Mouse (Mus musculus) adrenal gland, adult (tissue): ENCODE data around the gene Gm20498.
"Not testable (repeated sequence)": the region's sequence is repeated elsewhere in the genome, so short reads cannot be mapped to it uniquely, and the experiment has no call there.

Experiments
- DNase-seq, 2 experiments: peaks; one replicate each; pipeline ENCODE4 v3.0.0; 2022 to 2023; ENCODE audit warnings: low spot score in 1 of 2; ENCODE audit not compliant: inconsistent age in 2 of 2

The Gm20498 gene

DNA sequence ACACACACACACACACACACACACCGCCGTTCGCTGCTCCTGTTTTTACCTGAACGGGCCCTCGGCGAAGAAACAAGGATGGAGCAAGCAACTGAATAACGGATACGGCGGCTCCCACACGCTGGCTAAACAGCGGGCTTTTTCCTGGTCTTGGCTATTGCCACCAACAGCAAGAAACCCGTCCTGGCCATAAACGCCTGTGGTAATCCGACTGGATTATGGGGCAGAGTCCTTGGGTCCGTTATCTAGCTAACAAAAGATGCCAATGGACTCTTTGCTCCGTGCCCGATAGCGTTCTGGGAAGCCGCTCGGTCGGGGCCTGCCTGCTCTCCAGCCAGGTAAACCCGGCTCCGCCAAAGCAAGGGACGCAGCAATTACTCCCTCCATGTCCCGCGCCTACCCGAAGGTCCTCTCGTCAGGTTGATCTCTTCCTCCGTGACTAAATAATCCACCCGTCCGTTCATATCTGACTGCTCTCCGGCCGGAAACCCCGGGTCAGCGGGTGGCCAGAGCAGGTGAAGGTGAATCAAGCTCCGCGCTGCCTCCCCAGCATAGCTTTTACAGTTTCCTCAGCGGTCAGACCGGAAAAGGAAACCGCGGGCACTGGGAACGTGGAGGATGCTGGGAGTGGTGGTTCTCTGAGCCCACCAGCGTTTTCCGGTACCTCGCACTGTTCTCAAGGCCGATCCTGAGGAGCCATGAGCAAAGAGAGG, at the start of gene Gm20498, which contains the start of gene Synj2bp:
Gm20498 (minus strand) TSS at position 590 of the 713 bp plus-strand sequence.
Synj2bp (minus strand) TSS at position 596 of the 713 bp plus-strand sequence.
- peak; percentile 88 to 96 for DNase-seq

GRCm38 (mm10) chr12:81568374-81568773, 35.7 kb upstream of the Gm20498 start, which contains the start of gene Adam21:
TSS of gene Adam21 (minus strand) at chr12:81568474.
- DNase-seq, result no peak

DNA sequence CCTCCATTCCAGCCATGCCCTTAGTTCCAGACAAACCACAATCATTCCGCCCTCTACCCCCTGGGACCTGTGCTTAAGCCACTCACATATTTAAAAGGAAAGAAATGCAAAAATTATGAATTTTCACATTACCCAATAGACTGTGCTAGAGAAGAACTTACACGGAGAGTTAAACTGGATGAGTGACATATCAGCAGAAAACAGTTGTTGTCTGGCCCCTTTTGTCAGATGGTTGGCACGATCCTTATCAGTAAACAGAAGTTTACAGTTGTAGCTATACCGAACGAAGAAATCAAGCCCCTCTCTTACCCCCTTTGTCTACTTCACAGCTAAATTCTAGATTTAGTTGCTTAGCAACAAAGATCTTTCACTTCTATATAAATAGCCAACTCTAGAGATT, 35.2 kb upstream of the Gm20498 start:
- DNase-seq, result no peak

DNA sequence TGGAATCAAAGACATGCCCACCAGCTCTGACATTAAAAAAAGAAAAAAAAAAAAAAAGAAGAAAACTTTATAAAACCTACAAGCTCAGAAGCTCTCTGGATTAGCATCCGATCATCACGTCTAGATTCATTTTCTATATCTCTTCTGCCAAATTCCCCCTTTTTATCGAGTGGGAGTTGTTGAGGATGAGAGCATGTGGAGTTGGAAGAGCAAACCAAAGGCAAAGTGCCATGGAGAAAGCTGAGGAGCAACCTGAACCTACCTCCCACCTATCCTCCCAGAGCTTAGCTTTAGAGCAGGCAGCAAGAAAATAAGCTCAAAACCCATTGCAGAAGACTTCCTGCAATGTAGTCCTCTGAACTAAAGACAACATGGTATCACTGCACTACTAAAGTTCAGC, 31.5 kb upstream of the Gm20498 start:
- DNase-seq, result no peak

DNA sequence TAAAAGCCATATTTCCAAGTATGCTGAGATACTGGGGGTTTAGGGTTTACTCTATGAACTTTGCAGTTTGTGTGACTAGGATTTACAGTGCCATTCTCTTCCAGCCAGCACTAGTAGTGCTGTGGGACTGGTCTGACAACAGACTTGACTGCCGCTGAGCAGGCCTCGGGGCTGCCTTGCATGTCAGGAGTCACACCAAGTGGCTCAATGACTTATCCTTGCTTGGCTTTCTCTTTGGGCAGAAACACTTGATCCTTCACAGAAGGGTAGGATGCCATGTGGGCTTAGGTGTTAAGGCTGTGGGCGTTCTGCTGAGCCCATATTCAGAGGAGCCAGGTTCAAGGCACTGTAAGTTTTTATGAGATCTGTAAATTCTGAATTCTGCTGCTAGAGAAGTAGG, 16.6 kb upstream of the Gm20498 start:
- no peak for DNase-seq

- DNase-seq, result no peak
Observed at GRCm38 (mm10) chr12:81547163-81547562, 14.5 kb upstream of the Gm20498 start.

DNA sequence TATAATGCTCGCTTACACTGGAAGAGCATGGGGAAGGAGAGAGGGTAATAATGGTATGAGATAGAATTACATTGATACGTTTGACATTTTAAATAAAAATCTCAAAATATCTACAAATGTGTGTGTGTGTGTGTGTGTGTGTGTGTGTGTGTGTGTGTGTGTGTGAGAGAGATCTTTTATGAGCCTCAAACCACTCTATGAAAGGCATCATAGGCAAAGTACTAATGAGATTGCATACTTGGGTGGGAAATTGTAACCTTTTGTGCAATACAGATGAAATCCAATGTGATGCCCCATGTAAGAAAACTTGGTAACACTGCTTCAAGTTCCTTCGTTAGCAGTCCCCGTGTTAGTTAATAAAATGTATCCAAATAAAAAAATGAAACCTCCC, 319 bp upstream of the Gm20498 start:
- DNase-seq, result no peak

DNA sequence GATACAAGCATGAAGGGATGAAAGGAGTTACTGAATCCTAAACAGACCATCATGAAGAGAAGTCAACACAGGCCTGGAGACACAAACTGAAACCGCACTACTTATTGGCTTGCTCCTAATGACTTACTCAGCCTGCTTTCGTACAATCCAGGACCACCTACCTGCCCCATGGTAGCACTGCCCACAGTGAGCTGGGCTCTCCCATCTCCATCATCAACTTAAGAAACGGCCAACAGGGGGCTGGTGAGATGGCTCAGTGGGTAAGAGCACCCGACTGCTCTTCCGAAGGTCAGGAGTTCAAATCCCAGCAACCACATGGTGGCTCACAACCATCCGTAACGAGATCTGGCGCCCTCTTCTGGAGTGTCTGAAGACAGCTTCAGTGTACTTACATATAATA, 2.1 kb downstream of the Gm20498 start:
- DNase-seq, result not testable (repeated sequence)

DNA sequence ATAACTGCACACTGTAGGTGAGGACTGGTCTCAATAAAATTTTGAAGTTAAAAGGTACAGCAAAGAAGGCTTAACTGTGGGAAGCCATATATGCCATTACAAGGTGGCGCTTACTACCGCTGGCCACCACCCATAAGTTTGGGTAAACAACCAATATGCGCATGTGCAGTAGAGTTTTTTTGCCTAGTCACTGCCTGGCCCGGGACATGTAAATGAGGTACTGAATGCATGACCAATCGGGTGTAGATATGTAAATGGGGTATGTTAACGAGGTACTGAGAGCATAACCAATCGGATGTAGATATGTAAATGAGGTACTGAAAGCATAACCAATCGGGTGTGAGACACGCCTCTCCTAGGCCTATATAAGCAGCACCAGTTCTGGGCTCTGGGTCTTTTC, 35.8 kb downstream of the Gm20498 start:
- DNase-seq, result not testable (repeated sequence)

GRCm38 (mm10) chr12:81490491-81490890, 42.2 kb downstream of the Gm20498 start:
- no peak for DNase-seq

- peak in 1 of 2 experiments; percentile 17 for DNase-seq
Observed at GRCm38 (mm10) chr12:81485311-81485710, 47.4 kb downstream of the Gm20498 start.

GRCm38 (mm10) chr12:81484727-81485191, 47.9 kb downstream of the Gm20498 start, which contains the start of gene Cox16:
TSS of gene Cox16 (minus strand) at chr12:81485127.
- peak; percentile 91 to 98 for DNase-seq

DNA sequence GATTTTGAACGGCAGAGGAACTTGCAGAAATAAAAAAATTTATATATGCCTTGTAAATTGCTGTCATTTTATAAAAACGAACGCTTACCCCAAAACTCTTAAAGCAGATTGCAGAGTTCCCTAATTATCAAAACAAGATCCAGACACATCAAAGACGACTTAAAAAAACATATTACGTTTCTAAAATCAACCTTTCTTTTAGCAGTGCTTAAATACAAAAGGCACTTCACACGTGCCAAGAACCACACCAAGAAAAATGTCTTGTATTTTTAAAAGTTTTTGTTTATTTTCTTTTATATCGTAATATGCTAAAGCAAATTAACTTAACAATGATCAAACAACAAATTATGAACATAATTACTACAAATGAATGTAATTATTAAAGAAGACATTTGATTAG, 48.5 kb downstream of the Gm20498 start:
- DNase-seq, result no peak

DNA sequence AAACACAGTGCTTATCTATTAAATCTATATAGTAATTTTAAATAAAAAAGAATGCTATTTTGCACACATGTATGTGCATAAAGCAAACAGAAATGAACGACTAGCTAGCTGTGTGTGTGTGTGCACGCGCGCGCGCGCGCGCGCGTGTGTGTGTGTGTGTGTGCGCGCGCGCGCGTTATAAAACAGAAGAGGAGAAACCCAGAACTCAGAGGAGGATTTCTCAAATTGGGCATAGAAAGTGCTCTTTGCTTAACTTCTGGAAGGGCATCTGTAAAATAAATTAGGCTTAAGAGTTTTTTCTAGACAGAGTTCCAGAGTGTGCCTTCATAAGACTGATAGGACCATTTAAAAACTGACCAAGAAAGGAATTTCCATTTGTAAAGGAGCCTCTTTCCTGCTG, 49.0 kb downstream of the Gm20498 start:
- DNase-seq, result no peak

DNA sequence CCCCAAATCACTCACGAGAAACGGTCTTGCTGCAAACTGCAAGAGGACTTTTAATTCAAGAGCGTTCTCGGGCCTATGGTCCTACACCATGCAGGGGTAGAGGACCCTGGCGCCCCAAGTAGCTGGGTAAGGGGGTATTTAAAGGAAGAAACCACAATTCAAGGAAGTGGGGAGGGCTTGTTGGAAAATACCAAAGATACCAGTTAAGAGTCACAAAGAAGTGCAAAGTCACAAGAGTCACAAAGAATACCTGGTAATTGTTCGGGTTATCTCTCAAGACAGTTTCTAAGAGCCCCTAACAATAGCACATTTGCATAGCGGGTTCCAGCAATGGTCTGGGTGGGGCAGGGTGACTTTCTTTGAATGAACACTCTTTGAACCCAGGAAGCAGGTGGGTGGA, 73.7 kb downstream of the Gm20498 start:
- DNase-seq, result not testable (repeated sequence)

- not testable (repeated sequence) for DNase-seq
Observed at GRCm38 (mm10) chr12:81438985-81439384, 93.7 kb downstream of the Gm20498 start.

DNA sequence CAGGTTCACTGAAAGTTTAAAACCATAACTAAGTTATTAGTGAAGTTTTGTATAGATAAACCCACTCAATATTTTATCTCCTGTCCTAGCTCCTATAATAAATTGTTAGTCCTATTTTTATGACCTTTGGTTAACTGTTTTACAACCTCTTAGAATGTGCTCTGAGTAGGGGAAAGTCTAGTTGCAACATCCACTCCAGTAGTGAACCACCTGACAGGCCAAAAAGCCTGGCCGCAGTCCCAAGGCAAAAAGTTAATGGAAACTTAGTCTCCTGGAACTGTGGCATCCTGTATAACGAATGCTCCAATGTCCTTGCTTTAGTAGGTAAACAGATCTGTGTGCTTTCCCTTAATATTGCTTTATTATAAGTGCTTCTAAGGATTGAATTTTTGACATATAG, 97.9 kb downstream of the Gm20498 start:
- DNase-seq, result peak in 1 of 2 experiments; percentile 59

DNA sequence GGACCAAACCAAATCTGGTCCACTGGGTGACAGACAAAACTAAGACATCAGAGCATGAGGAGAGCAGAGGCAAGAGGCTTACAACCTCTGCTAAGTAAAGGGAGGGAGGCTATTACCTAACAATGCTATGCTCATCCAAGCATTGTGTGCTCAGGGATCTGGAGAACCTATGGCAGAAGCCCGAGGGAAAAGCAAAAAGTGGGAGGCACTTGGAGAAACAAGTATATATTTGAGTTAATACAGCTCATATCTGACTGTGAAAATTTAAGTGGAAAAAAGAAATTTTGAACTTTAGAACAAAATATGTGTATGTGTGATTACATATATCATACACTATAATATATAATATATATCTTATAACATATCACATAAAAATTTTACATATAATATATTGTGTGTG, 110.9 kb downstream of the Gm20498 start, which contains the start of gene Adam4:
Adam4 (minus strand) TSS at position 101 of the 400 bp plus-strand sequence.
- no peak for DNase-seq

- no peak for DNase-seq
Observed at GRCm38 (mm10) chr12:81413211-81413610, 119.5 kb downstream of the Gm20498 start.

DNA sequence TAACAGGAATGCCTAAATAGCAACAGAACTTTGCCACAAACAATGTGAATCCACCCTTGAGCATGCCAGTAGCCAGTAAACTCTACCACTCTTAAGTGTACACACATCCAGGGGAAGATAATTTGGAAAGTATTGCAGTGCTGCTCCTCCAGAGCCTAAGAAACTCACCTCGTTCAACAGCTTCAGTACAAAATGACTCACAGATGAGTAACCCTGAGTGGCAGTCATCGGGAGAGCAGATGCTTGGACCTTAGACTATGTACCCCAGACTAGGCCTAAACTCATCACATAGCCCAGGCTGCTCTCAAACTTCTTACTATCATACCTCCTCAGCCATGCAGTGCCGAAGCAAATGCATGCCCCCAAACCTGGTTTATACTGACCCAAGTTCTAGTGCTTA, 123.7 kb downstream of the Gm20498 start:
- no peak for DNase-seq

GRCm38 (mm10) chr12:81402187-81402586, 130.5 kb downstream of the Gm20498 start:
- peak; percentile 60 to 88 for DNase-seq

GRCm38 (mm10) chr12:81379364-81379763, 153.3 kb downstream of the Gm20498 start, which contains the start of gene Gm4787:
TSS of gene Gm4787 (minus strand) at chr12:81379464.
- DNase-seq, result not testable (repeated sequence)
